Mouse (Mus musculus): Measurements from ENCODE around the gene Slc6a9. TPM values are rescaled to one million over a fixed set of nuclear protein-coding genes. Genes with fewer than 3 reads are reported as not detected.

The Slc6a9 gene
- polyA plus RNA-seq, 2 experiments: 31.5 to 56.3 TPM

GRCm38 (mm10) chr4:117921358-117921757, 87.1 kb downstream of the Slc6a9 start:
- no peak for ATAC-seq (ENCODE audit: insufficient read depth)
- Histone ChIP-seq H3K4me1 (replicated peaks; ENCODE audit: control insufficient read depth in 2 of 2, insufficient read depth in 2 of 2, low read length in 1 of 2) (peaks cover 1 to 17% of the 10 kb centered on the region in 2 experiments), H3K9me3 (ENCODE audit: control insufficient read depth, low read length) (no peaks in the 10 kb centered on the region), H3K36me3 (replicated peaks; ENCODE audit: control insufficient read depth, insufficient read depth, low read depth) (no peaks in the 10 kb centered on the region), H3K9ac (replicated peaks) (no peak overlapping the region), H3K27ac (no peak overlapping the region), H3K4me3 (ENCODE audit: insufficient read depth in 1 of 2, low read depth in 2 of 2, low read length in 2 of 2) (no peak overlapping the region), H3K4me2 (ENCODE audit: low read depth) (no peak overlapping the region), H3K27me3 (ENCODE audit: control insufficient read depth, insufficient read depth, low read length) (peaks cover 25% of the 10 kb centered on the region)
- no peak for DNase-seq (ENCODE audit: low read depth in 3 of 3, low spot score in 3 of 3)
- WGBS (ENCODE audit: insufficient replicate concordance): 71% methylated on average over 2 of the region's 2 CpGs
- no peak for TF ChIP-seq EP300 (IDR thresholded peaks at IDR 0.05; ENCODE audit: low read depth)
- no peak for TF ChIP-seq CTCF (IDR thresholded peaks at IDR 0.05; ENCODE audit: low read depth)

- 51% methylated on average over 2 of the region's 2 CpGs for WGBS (ENCODE audit: insufficient replicate concordance)
- ATAC-seq (ENCODE audit: insufficient read depth) (no peak), DNase-seq (ENCODE audit: low read depth in 3 of 3, low spot score in 3 of 3) (no peak)
- Histone ChIP-seq H3K4me2 (ENCODE audit: low read depth) (no peak overlapping the region), H3K4me1 (replicated peaks; ENCODE audit: control insufficient read depth in 2 of 2, insufficient read depth in 2 of 2, low read length in 1 of 2) (peaks cover 10 to 16% of the 10 kb centered on the region in 2 experiments), H3K9me3 (ENCODE audit: control insufficient read depth, low read length) (no peaks in the 10 kb centered on the region), H3K9ac (replicated peaks) (no peak overlapping the region), H3K36me3 (replicated peaks; ENCODE audit: control insufficient read depth, insufficient read depth, low read depth) (no peaks in the 10 kb centered on the region), H3K27me3 (ENCODE audit: control insufficient read depth, insufficient read depth, low read length) (peaks cover 45% of the 10 kb centered on the region), H3K4me3 (ENCODE audit: insufficient read depth in 1 of 2, low read depth in 2 of 2, low read length in 2 of 2) (no peak overlapping the region), H3K27ac (no peak overlapping the region)
- TF ChIP-seq CTCF (IDR thresholded peaks at IDR 0.05; ENCODE audit: low read depth): no peak
- no peak for TF ChIP-seq EP300 (IDR thresholded peaks at IDR 0.05; ENCODE audit: low read depth)
These were observed 89.1 kb downstream of the Slc6a9 start for GRCm38 (mm10) chr4:117923450-117923849.

Other genes with a start within 250 kb of the Slc6a9 start
- 10.7 and 14.1 TPM in 2 replicates for gene Dmap1, start 152.2 kb upstream of the Slc6a9 start, polyA plus RNA-seq (2012; rRNA removed)
- gene Dmap1, start 152.2 kb upstream of the Slc6a9 start, polyA plus RNA-seq (2014; fragmentation: Nextera tagmentation; extraction: Ambion mirVana): 19.2 and 25.4 TPM in 2 replicates
- not detected in 2 replicates for gene Gm12845, start 110.1 kb upstream of the Slc6a9 start, polyA plus RNA-seq (2012; rRNA removed)
- gene Gm12845, start 110.1 kb upstream of the Slc6a9 start, polyA plus RNA-seq (2014; fragmentation: Nextera tagmentation; extraction: Ambion mirVana): not detected in 2 replicates
- not detected in 2 replicates for gene Klf17, start 68.9 kb upstream of the Slc6a9 start, polyA plus RNA-seq (2012; rRNA removed)
- gene Klf17, start 68.9 kb upstream of the Slc6a9 start, polyA plus RNA-seq (2014; fragmentation: Nextera tagmentation; extraction: Ambion mirVana): not detected in 2 replicates
- gene Ccdc24, start 38.1 kb downstream of the Slc6a9 start, polyA plus RNA-seq (2012; rRNA removed): 0.57 and 0.77 TPM in 2 replicates
- 0.63 and 1.7 TPM in 2 replicates for gene Ccdc24, start 38.1 kb downstream of the Slc6a9 start, polyA plus RNA-seq (2014; fragmentation: Nextera tagmentation; extraction: Ambion mirVana)
- gene B4galt2, start 49.0 kb downstream of the Slc6a9 start, polyA plus RNA-seq (2012; rRNA removed): 2.1 and 2.4 TPM in 2 replicates
- gene B4galt2, start 49.0 kb downstream of the Slc6a9 start, polyA plus RNA-seq (2014; fragmentation: Nextera tagmentation; extraction: Ambion mirVana): 1.5 and 1.7 TPM in 2 replicates
- gene Atp6v0b, start 52.8 kb downstream of the Slc6a9 start, polyA plus RNA-seq (2012; rRNA removed): 118 and 122 TPM in 2 replicates
- gene Atp6v0b, start 52.8 kb downstream of the Slc6a9 start, polyA plus RNA-seq (2014; fragmentation: Nextera tagmentation; extraction: Ambion mirVana): 152 and 165 TPM in 2 replicates
- 6.8 and 6.9 TPM in 2 replicates for gene Dph2, start 57.5 kb downstream of the Slc6a9 start, polyA plus RNA-seq (2012; rRNA removed)
- 5.1 and 6.3 TPM in 2 replicates for gene Dph2, start 57.5 kb downstream of the Slc6a9 start, polyA plus RNA-seq (2014; fragmentation: Nextera tagmentation; extraction: Ambion mirVana)
- gene Ipo13, start 80.5 kb downstream of the Slc6a9 start, polyA plus RNA-seq (2012; rRNA removed): 15.4 and 16.8 TPM in 2 replicates
- 14.9 and 18.2 TPM in 2 replicates for gene Ipo13, start 80.5 kb downstream of the Slc6a9 start, polyA plus RNA-seq (2014; fragmentation: Nextera tagmentation; extraction: Ambion mirVana)
- gene Artn, start 95.3 kb downstream of the Slc6a9 start, polyA plus RNA-seq (2012; rRNA removed): 0.92 and 1.3 TPM in 2 replicates
- gene Artn, start 95.3 kb downstream of the Slc6a9 start, polyA plus RNA-seq (2014; fragmentation: Nextera tagmentation; extraction: Ambion mirVana): 1.8 and 3.0 TPM in 2 replicates